Mouse (Mus musculus) regulatory T cell (primary cell): ENCODE results near the gene Cyp2c23.

ENCODE experiments used
- in situ Hi-C: fragments of 300-600 bp; cut with MboI, MseI; formaldehyde crosslinking; loops from one replicate; pipeline ENCODE4 v1.15.1; 2025; ENCODE audit warnings: high pct_unique_total_duplicates

The Cyp2c23 gene

DNA sequence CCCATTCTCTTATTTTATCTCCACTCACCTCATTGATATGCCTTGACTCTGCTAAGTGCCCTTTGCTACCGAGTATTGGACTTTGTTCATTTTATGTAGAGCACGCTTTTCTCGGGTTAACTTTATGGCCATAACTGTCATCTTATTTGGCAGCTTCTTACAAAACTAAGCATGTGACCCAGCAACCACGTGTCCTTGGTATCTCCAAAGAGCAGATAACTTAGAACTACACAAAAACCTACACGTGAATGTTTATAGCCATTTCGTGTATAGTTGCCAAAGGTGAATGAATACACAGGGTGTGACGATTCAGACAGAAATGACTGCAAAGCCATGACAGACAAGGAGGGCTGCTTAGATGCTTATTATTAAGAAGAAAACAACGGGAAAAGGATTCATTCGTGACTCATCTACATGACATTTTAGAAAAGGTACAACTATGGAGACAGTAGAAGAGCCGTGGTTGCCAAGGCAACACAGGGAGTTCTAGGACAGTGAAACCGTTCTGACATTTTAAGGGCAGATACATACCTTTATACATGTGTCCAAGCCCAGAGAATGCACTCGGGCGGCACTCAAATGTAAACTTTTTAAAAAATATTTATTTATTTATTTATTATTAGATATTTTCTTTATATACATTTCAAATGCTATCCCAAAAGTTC, 4.0 kb downstream of the Cyp2c23 start:
- in situ Hi-C loops = no loop called here

DNA sequence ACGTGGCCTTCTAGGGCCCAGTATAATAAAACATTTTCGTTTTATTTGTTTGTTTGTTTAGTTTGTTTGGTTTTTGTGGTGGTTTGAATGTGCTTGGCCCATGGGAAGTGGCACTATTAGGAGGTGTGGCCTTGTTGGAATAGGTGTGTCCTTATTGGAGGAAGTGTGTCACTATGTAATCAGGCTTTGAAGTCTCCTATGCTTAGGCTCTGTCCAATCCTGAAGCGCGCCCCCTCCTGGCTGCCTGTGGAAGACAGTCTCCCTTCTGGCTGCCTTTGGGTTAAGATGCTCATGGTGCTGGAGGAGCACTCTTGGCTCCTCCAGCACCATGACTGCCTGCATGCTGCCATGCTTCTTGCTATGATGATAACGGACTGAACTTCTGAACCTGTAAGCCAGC, 5.9 kb downstream of the Cyp2c23 start:
- in situ Hi-C loops = no loop called here

GRCm38 (mm10) chr19:44021502-44021901, 7.5 kb downstream of the Cyp2c23 start:
- in situ Hi-C loops = no loop called here

DNA sequence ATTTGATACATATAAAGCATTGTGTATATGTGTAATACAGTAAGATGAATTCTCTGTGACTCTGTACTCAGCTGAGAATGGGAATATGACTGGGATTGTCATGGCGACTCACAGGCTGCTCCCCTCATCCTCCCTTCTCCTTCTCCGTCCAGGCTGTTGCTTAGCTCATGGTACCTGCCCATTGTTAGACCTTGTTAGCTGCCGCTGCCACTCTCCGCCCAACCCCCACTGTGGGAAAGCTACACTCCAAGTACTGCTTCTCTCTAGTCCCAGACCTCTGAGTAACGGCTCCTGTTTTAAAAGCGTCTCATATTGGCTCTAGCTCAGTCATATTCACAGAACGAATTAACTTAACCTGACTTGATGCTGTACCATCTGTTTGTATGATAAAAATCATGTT, 9.3 kb downstream of the Cyp2c23 start:
- in situ Hi-C loops = no loop called here

GRCm38 (mm10) chr19:44013862-44014261, 15.1 kb downstream of the Cyp2c23 start:
- in situ Hi-C loops = no loop called here

- in situ Hi-C loops = no loop called here
Observed at GRCm38 (mm10) chr19:44008784-44009183, 20.2 kb downstream of the Cyp2c23 start.

DNA sequence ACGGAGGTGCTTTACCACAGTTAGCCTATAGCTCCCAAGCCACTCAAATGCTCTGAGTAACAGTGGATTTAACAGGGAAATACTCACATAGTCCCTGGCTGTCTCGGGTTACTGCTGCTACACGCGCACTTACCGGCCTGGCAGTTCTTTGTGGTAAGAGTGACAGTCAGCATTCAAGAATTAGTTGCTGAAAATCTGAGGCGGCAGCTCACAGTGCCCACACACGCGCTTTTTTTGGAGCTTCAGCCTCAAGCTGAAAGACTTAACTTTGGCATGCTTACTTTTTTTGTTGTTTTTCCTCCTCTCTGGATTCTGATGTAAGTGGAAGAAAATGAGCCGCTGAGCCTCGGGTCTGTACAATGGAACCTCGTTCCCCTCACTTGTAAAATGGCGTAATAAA, 21.8 kb downstream of the Cyp2c23 start:
- in situ Hi-C loops = no loop called here

GRCm38 (mm10) chr19:44005025-44005424, 24.0 kb downstream of the Cyp2c23 start:
- in situ Hi-C loops = no loop called here

DNA sequence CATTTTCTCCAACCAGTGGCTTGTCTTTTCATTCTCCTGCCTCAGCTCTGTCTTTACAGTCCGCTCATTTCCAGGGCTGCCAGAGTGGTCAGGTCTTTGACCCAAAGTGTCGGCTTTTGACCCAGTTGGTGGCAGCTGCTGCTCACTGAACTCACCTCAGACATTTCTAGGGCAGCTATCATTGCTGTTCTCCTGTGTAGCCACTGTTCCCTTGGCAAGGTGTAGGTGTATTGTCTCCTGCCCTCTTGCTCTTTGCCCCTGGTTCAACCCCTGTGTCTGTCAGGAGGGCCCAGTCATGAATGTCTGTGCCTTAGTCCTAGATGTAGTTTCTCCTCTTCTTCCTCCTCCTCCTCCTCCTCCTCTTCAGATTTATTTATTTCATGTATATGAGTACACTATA, 24.7 kb downstream of the Cyp2c23 start:
- in situ Hi-C loops = no loop called here

- in situ Hi-C loops = no loop called here
Observed at GRCm38 (mm10) chr19:44000720-44001119, 28.3 kb downstream of the Cyp2c23 start.

GRCm38 (mm10) chr19:44000061-44000460, 28.9 kb downstream of the Cyp2c23 start:
- in situ Hi-C loops = no loop called here

DNA sequence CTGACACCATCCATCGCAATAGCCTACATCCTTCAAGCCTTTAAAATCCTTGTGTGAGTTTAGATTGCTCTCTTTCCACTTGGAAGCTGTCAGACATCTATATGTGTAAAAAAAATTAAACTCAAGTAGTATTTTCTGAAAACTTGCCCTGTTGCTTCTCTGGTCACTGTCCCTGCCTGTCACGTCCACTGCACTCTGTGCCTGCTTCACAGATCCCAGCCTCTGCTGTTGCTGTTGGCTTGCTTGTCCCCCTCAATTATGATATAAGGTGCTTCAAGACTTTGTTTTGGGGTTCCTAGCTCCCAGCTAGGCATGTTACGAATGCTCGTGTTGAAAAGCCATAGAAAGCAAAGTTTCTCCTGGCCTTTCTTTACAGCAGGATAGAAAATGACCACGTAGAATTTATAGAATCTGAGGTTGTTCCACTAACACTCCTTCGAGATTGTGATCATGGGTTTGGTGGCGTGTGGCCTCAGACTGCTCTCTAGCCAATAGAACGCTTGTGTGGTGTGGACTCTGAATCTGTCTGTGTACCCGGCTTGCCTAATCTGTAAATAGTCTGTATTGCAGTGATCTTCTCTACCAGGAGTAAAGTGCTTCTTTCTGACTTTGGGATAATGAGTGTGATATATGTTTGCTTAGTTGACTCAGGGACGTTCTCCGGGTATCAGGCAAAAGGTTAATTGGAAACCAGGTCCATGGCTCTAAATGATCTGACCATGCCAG, 30.0 kb downstream of the Cyp2c23 start:
- in situ Hi-C loops = loop anchor here (25.0 kb wide), 1 partner anchor 1762 kb away; the partner anchor contains the start of gene Golga7b

DNA sequence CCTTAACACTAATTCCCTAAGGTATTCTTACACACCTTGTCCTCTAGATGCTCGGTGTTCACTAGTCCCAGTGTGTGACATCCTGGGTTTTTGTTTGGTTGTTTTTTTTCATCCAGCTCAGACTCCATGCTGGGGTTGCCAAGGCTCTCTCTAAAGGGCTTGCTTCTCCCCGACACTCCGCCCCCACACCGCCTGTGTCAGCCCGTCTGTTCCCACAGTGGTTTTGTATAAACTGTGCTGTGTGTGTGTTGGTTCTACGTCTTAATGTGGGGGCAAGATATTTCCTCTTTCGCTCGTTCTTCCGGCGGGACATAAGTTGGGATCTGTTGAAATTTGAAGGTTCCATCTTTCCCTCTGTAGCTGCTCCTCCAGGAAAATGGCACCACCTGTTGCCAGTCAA, 30.9 kb downstream of the Cyp2c23 start:
- in situ Hi-C loops = loop anchor here (25.0 kb wide), 1 partner anchor 1761 kb away; the partner anchor contains the start of gene Golga7b

DNA sequence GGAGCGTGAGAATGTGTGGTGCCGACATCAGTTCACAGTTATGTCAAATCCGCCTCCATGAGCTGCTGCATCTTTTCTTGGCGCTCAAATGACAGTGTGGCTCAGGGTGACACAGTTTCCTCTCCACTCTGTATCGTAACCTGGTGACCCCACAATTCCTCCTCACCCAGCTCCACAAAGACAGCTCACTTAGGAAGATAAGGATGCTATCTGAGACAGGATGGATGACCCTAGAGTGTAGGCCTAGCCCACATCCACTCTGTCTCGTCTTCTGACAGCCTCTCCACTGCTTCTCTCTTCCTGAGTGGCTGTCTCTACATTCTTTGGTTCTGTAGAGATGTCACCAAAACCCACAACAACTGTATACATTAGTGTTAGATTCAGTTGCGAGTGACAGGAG, 33.6 kb downstream of the Cyp2c23 start:
- in situ Hi-C loops = loop anchor here (25.0 kb wide), 1 partner anchor 1758 kb away; the partner anchor contains the start of gene Golga7b

DNA sequence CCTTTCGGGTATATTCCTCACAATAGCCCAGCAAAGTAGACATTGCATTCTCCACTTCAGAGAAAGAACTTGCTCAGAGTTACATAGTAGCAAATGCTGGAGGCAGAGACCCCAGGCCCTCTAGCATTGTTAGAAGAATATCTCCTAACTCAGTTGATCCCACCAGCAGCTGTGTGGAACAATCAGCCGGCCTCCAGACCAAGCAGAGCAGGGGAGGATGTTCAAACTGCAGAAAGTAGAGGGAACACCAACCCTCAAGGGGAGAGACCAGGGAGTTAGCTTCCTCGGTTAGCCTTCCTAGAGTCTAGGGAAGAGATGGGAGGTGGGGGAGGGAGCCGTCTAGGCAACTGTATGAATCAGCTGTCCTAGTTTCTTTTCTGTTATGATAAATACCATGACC, 36.5 kb downstream of the Cyp2c23 start:
- in situ Hi-C loops = loop anchor here (25.0 kb wide), 1 partner anchor 1755 kb away; the partner anchor contains the start of gene Golga7b

- in situ Hi-C loops = loop anchor here (25.0 kb wide), 1 partner anchor 1753 kb away; the partner anchor contains the start of gene Golga7b
Observed at GRCm38 (mm10) chr19:43990362-43990761, 38.6 kb downstream of the Cyp2c23 start.

DNA sequence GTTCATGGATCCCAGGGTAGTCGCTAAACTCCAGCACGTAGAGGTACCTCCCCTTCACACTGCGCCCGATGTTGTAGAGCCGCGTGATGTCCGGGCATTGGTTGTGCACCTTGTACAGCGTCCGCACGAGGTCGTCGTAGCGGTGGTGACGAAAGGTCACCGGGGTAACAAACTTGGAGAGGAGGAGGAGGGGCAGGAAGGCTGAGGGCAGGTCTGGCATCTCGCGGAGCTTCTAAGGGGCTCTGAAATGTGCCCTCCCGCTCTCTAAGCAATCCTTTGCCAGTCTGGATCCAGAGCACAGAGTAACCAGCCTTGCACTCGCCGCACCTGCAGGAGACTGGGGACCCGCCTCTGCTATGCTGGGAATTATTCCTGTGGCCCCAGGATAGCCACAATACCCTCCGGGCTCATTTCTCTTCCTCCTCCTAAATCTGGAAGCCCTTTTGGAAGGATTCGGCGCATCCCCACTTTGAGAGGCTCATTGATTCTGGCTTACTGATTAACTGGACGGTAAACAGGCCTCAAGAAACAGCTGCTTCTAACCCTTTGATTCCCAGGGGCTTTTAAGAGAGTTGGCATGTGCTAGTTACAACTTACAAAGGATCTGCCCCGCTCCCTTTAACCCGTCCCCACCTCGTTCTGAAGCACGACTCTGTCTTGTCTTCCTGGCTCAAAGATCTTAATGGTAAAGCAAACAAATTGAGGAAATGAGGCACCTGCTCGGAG, 42.8 kb downstream of the Cyp2c23 start, which contains the start of gene Cpn1:
Cpn1 (minus strand) TSS at position 488 of the 726 bp plus-strand sequence.
- in situ Hi-C loops = loop anchor here (25.0 kb wide), 1 partner anchor 1749 kb away; the partner anchor contains the start of gene Golga7b

GRCm38 (mm10) chr19:43981992-43982391, 47.0 kb downstream of the Cyp2c23 start:
- in situ Hi-C loops = loop anchor here (25.0 kb wide), 1 partner anchor 1745 kb away; the partner anchor contains the start of gene Golga7b

DNA sequence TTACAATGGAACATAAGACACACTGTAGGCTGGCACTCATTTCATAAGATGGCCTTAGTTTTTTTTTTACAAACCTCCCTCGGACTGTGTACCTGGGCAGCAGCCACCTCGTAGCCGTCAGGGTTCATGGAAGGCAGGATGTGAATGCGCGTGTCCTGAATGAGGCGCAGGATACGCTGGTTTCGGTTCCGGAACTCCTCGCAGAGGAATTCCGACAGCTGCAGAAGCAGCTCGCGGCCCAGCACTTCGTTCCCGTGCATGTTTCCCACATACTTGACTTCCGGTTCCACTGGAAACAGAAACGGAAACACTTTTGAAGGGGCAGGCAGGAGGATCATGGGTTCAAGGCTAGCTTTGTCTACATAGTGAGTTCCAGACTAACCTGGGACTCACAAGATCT, 48.3 kb downstream of the Cyp2c23 start:
- in situ Hi-C loops = loop anchor here (25.0 kb wide), 1 partner anchor 1743 kb away; the partner anchor contains the start of gene Golga7b

GRCm38 (mm10) chr19:43977799-43978198, 51.2 kb downstream of the Cyp2c23 start:
- in situ Hi-C loops = loop anchor here (25.0 kb wide), 1 partner anchor 1740 kb away; the partner anchor contains the start of gene Golga7b

DNA sequence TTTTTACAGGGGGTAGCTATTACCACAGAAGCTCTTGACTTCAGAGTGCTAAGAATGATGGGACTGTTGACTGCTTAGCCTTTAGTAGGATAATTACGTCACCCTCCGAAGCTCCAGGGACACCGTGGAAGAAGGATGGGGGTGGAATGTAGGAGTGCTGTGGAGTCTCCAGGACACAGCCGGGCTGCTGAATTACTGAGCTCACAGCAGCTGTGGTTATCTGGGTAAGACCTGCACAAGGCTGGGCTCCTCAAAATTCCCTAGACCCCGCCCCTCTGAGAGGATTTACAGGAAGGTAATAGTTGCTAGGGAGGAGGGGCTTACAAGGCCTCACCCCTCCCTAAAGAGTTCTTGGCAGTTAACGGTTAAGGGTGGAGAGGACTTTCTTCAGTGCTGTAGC, 52.3 kb downstream of the Cyp2c23 start:
- in situ Hi-C loops = loop anchor here (25.0 kb wide), 1 partner anchor 1739 kb away; the partner anchor contains the start of gene Golga7b

DNA sequence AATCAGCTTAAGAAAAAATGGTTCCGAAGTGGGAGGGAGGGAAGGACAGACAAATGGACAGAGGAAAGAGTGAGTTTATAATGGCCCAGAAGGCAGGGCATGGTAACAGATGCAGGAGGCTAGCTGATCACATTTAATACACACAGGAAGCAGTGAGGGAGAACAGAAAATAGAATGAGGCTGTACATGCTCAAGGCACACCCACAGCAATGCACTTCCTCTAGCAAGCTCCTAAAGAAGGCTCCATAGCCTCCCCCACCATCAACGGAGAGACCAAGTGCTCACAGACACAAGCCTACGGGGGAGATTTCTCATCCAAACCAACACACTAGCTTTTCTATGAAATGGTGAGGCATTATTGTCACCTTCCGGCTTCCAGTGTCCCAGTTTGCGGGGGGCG, 54.8 kb downstream of the Cyp2c23 start:
- in situ Hi-C loops = no loop called here
